Mouse (Mus musculus) myocyte (in vitro differentiated cells): Measurements from ENCODE around the gene Ptprb. TPM values are rescaled to one million over a fixed set of nuclear protein-coding genes. Genes with fewer than 3 reads are reported as not detected.

Source experiments
- H3K27me3 ChIP-seq: one replicate; pipeline ENCODE4 v1.6.1; 2011; ENCODE audit not compliant: control insufficient read depth, insufficient read depth, insufficient read length
- H3K36me3 ChIP-seq: one replicate; pipeline ENCODE4 v1.6.1; 2011; ENCODE audit not compliant: control insufficient read depth, insufficient read depth
- H3K4me2 ChIP-seq: one replicate; pipeline ENCODE4 v1.6.1; 2011; ENCODE audit warnings: low read depth, control low read depth
- H3K4me3 ChIP-seq: one replicate; pipeline ENCODE4 v1.5.1; 2011; ENCODE audit warnings: mild to moderate bottlenecking, control low read depth, moderate library complexity
- H3K79me2 ChIP-seq: one replicate; pipeline ENCODE4 v1.6.1; 2011; ENCODE audit not compliant: control insufficient read depth, insufficient read depth
- H3ac ChIP-seq: one replicate; pipeline ENCODE4 v1.6.1; 2011; ENCODE audit not compliant: control insufficient read depth, insufficient read length
- CEBPB ChIP-seq: IDR thresholded peaks from 2 replicates; pipeline ENCODE4 v1.6.1; 2011; ENCODE audit warnings: mild to moderate bottlenecking, moderate library complexity; ENCODE audit not compliant: poor library complexity, insufficient read depth, severe bottlenecking
- E2F4 ChIP-seq: IDR thresholded peaks from one replicate; pipeline ENCODE4 v1.6.1; 2011; ENCODE audit warnings: mild to moderate bottlenecking, control low read depth, moderate library complexity; ENCODE audit not compliant: insufficient read depth
- MAX ChIP-seq: IDR thresholded peaks from one replicate; pipeline ENCODE4 v1.6.1; 2011; ENCODE audit warnings: low read depth, mild to moderate bottlenecking, control low read depth
- MYOD1 ChIP-seq, 3 experiments: IDR thresholded peaks; one replicate each; pipeline ENCODE4 v1.6.1; 2011; ENCODE audit warnings: control low read depth in 2 of 3, low read depth in 2 of 3, mild to moderate bottlenecking in 2 of 3, moderate library complexity in 1 of 3; ENCODE audit not compliant: insufficient read length in 2 of 3, control insufficient read depth in 1 of 3
- MYOG ChIP-seq, 3 experiments: IDR thresholded peaks; one replicate each; pipeline ENCODE4 v1.6.1; 2011; ENCODE audit warnings: control low read depth in 2 of 3, low read depth in 2 of 3, mild to moderate bottlenecking in 2 of 3; ENCODE audit not compliant: insufficient read length in 2 of 3, control insufficient read depth in 1 of 3, insufficient read depth in 1 of 3
- POLR2A ChIP-seq: IDR thresholded peaks from one replicate; pipeline ENCODE4 v1.6.1; 2011; ENCODE audit warnings: low read depth, mild to moderate bottlenecking, control low read depth, moderate library complexity; ENCODE audit not compliant: insufficient read length
- POLR2AphosphoS2 ChIP-seq: IDR thresholded peaks from one replicate; pipeline ENCODE4 v1.6.1; 2011; ENCODE audit warnings: low read depth, control low read depth; ENCODE audit not compliant: insufficient read length
- SRF ChIP-seq: IDR thresholded peaks from one replicate; pipeline ENCODE4 v1.6.1; 2011; ENCODE audit warnings: low read depth; ENCODE audit not compliant: control insufficient read depth, insufficient read length
- TCF12 ChIP-seq: IDR thresholded peaks from one replicate; pipeline ENCODE4 v1.6.1; 2011; ENCODE audit warnings: mild to moderate bottlenecking, control low read depth; ENCODE audit not compliant: poor library complexity, insufficient read depth, severe bottlenecking
- TCF3 ChIP-seq: IDR thresholded peaks from one replicate; pipeline ENCODE4 v1.6.1; 2011; ENCODE audit warnings: low read depth, control low read depth; ENCODE audit not compliant: insufficient read length
- USF1 ChIP-seq: IDR thresholded peaks from one replicate; pipeline ENCODE4 v1.6.1; 2011; ENCODE audit warnings: low read depth, mild to moderate bottlenecking, control low read depth, moderate library complexity
- polyA plus RNA-seq: library from polyadenylated mRNA; unstranded; fragments of >200 nt; fragmentation: generic; extraction: Trizol; gene quantifications from one replicate; pipeline ENCODE4 v1.2.1, GENCODE M21; 2012; ENCODE audit warnings: missing spikeins

Gene Ptprb
- polyA plus RNA-seq, 1 experiment = 0.01 TPM

DNA sequence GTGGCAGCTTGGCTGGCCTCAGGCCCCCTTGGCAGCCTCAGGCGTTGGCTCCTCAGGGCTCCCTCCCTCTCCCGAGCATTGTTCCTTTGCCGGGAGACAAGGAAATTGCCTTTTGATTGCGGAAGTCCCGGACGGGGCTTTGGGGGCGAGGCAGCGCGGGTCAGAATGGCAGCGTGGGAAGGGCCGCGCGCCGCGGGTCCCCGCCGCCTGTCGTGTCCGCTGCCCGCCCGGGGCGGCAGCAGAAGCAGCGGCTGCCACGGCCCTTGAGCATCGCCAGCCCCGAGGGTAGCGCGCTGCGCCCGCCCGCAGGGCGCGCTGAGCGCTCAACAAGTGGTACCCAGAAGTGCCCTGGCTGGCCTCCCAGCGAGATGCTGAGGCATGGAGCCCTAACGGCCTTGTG lies 25.9 kb downstream of the Ptprb start:
- Histone ChIP-seq H3K4me2 (no peak overlapping the region), H3K4me3 (no peak overlapping the region), H3K27me3 (no peaks in the 10 kb centered on the region), H3ac (no peak overlapping the region), H3K79me2 (no peaks in the 10 kb centered on the region), H3K36me3 (no peaks in the 10 kb centered on the region)
- TF ChIP-seq CEBPB (no peak), SRF (no peak), TCF12 (no peak), USF1 (no peak)

- 0 out of 2 replicates have a peak, but pooled peaks have one; percentile 13 for TF ChIP-seq CEBPB
- TF ChIP-seq TCF3 = no peak
- H3K27me3 ChIP-seq = no peaks in the 10 kb centered on the region
- H3ac ChIP-seq = no peak overlapping the region
- H3K36me3 ChIP-seq = no peaks in the 10 kb centered on the region
- no peaks in the 10 kb centered on the region for H3K79me2 ChIP-seq
- peak overlapping the region; percentile 63 for H3K4me2 ChIP-seq
- no peak overlapping the region for H3K4me3 ChIP-seq
Measured at GRCm38 (mm10) chr10:116304355-116304754, 29.0 kb downstream of the Ptprb start.

GRCm38 (mm10) chr10:116309460-116309859 lies 34.1 kb downstream of the Ptprb start:
- peak; percentile 77; the same call in 1 of the 2 replicates for TF ChIP-seq CEBPB
- TF ChIP-seq POLR2AphosphoS2 = no peak
- Histone ChIP-seq H3K79me2 (no peaks in the 10 kb centered on the region), H3ac (no peak overlapping the region), H3K4me2 (no peak overlapping the region), H3K4me3 (no peak overlapping the region), H3K36me3 (no peaks in the 10 kb centered on the region), H3K27me3 (no peaks in the 10 kb centered on the region)

DNA sequence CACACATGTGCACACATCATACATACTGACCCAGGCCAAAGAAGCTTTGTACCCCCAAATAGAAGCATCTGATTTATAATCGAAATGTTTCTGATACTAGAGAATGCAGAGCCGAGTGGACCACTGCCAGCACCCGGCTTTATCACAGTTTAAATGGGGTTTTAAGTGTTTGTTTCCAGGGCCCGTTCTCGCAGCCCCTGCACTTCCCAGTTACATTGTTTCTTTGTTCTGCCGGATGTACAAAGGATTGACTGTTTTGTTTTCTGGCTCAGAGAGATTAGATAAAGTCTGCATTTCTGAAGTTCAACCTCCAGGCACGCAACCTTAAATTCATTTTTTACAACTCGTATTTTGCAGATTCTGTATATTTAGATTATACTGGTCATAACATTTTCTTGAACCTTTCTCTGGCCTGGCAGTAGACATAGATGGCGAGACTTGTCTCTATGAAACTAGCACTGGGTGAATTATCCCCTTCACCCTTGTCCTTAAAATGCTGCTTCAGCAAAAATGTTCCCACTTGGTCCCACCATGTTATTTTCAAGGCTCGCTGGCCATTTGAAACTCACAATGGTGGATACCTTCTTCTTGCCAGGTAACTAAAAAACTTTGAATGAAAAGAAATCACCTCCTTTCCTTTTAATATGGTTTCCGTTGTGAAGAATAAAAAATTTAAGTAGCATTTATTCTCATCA lies 35.3 kb downstream of the Ptprb start:
- Histone ChIP-seq H3K79me2 (no peaks in the 10 kb centered on the region), H3K4me2 (no peak overlapping the region), H3K27me3 (no peaks in the 10 kb centered on the region), H3ac (no peak overlapping the region), H3K36me3 (no peaks in the 10 kb centered on the region), H3K4me3 (no peak overlapping the region)
- TF ChIP-seq USF1 (no peak), POLR2AphosphoS2 (no peak), MYOG (IDR thresholded peaks at IDR 0.05; ENCODE audit: control insufficient read depth in 1 of 3, insufficient read depth in 1 of 3, insufficient read length in 2 of 3, low read depth in 2 of 3) (no peak)

- Histone ChIP-seq H3ac (no peak overlapping the region), H3K4me3 (no peak overlapping the region), H3K36me3 (no peaks in the 10 kb centered on the region), H3K4me2 (peak overlapping the region; percentile 22), H3K79me2 (no peaks in the 10 kb centered on the region), H3K27me3 (no peaks in the 10 kb centered on the region)
- TF ChIP-seq MYOG (IDR thresholded peaks at IDR 0.05; ENCODE audit: control insufficient read depth in 1 of 3, insufficient read depth in 1 of 3, insufficient read length in 2 of 3, low read depth in 2 of 3) = no peak
- peak; percentile 65; the same call in 1 of the 2 replicates for TF ChIP-seq CEBPB
Measured at GRCm38 (mm10) chr10:116319246-116319645, 43.9 kb downstream of the Ptprb start.

DNA sequence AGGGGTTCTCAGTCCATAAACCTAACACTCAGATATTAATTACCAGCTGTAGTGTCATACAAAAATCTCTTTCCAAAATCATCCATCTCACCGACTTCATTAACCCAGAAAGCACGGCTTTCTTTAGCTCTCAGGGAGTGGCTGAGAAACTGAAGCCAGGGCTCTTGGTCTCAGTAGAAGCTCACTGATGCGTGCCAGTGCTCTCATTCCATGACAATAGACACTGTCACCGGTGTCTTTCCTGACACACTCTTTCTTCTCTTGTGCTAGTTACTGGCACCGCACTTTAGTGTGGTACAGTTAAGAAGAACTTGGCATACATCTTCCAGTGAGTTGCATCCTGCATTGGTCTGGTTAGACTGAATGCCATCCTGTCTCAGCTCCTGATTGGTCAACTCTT lies 53.8 kb downstream of the Ptprb start:
- Histone ChIP-seq H3K79me2 (no peaks in the 10 kb centered on the region), H3K4me3 (no peak overlapping the region), H3ac (no peak overlapping the region), H3K36me3 (no peaks in the 10 kb centered on the region), H3K4me2 (no peak overlapping the region), H3K27me3 (no peaks in the 10 kb centered on the region)
- no peak for TF ChIP-seq TCF12
- no peak for TF ChIP-seq MAX
- no peak for TF ChIP-seq MYOD1 (IDR thresholded peaks at IDR 0.05; ENCODE audit: control insufficient read depth in 1 of 3, insufficient read length in 2 of 3, low read depth in 2 of 3)
- no peak for TF ChIP-seq POLR2A
- TF ChIP-seq TCF3 = no peak
- TF ChIP-seq CEBPB = no peak
- no peak for TF ChIP-seq E2F4
- TF ChIP-seq SRF = no peak
- no peak for TF ChIP-seq USF1
